Mouse (Mus musculus): Measurements from ENCODE around the gene Zfp317. TPM values are rescaled to one million over a fixed set of nuclear protein-coding genes. Genes with fewer than 3 reads are reported as not detected.
"Not testable (repeated sequence)": the region's sequence is repeated elsewhere in the genome, so short reads cannot be mapped to it uniquely, and the experiment has no call there.

Gene Zfp317
- polyA plus RNA-seq (2015; fragmentation: Nextera tagmentation; extraction: Ambion mirVana): 39.0 and 39.4 TPM in 2 replicates

DNA sequence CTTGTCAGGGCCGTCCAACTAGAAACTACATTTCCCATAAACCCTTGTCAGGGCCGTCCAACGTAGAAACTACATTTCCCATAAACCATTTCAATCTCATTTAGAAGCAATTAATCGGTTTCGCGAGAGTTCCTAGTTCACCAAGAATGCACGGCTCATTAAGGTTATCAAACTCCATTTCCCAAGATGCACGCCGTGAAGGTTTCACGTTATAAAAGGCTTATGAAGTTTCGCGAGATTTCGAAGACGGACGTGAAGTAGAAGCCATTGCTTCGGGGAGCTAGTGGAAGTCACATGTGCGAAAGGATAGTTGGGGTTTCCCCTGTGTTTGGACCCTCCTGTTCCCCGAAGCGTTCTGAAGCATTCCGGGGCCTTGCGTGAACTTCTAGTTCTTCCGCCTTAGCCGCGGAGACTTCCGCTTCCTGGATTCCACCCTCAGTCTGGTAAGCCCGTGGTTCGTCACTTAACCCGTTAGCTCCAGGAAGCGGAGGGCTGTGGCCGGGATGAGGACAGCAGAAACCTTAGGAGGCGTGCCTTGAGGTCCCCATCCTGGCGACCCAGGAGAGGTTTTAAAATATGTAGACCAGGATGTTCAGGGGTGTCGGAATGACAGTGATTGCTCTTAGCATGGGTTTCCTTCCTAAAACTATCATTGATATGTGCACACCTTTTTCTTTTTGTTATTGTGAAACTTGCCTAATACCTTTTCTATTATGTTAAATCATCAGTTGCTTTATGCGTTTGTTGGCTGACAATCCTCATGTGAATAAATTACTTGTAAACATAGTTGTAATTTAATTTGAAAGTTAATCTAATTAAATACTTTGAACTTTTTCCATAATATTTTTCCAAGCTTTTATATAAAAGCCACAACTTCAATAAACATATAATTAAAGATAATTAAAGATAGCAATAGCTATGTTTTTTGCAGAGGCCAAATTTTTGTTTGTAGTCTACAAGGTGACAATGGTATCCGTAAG lies at the start of gene Zfp317:
Zfp317 (plus strand) TSS at position 260 of the 980 bp plus-strand sequence.
- H3K4me2 ChIP-seq: peak within 1 kb of the TSS; percentile 47
- peak; percentile 99 for ATAC-seq (replicated peaks)
- H3K4me1 ChIP-seq: no peaks in the 10 kb centered on the region
- no peaks in the 10 kb centered on the region for H3K27me3 ChIP-seq (replicated peaks)
- peaks cover 6% of the 10 kb centered on the region; the same call in 1 of the 2 replicates for H3K36me3 ChIP-seq (replicated peaks)
- peak within 1 kb of the TSS; percentile 70 for H3K4me3 ChIP-seq
- peak within 1 kb of the TSS; percentile 69 for H3K9ac ChIP-seq
- H3K9me3 ChIP-seq: no peaks in the 10 kb centered on the region
- WGBS: 2% methylated on average over 35 of the region's 35 CpGs
- H3K27ac ChIP-seq: peak within 1 kb of the TSS; percentile 84

DNA sequence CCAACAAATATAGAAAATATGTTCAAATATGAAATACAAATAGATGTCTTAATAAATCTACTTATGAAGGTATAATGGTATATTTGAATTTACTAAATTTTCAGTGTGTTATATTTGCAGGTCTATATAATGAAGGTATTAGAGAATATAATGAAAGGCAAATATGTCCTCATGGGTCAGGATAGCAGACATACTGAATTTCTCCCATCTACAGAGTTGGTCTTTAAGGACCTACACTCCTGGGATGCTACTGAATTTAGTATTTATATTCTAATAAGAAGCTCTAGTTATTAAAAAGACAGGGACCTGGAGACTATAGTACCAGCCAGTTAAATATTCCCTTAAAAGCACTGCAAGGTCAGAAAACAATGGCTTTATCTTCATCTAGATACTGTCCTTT lies 39.6 kb upstream of the Zfp317 start, which contains the start of gene Olfr855:
Olfr855 (plus strand) TSS at position 301 of the 400 bp plus-strand sequence.
- Histone ChIP-seq H3K4me2 (no peak within 1 kb of the TSS), H3K27me3 (replicated peaks) (no peaks in the 10 kb centered on the region), H3K9ac (no peak within 1 kb of the TSS)

DNA sequence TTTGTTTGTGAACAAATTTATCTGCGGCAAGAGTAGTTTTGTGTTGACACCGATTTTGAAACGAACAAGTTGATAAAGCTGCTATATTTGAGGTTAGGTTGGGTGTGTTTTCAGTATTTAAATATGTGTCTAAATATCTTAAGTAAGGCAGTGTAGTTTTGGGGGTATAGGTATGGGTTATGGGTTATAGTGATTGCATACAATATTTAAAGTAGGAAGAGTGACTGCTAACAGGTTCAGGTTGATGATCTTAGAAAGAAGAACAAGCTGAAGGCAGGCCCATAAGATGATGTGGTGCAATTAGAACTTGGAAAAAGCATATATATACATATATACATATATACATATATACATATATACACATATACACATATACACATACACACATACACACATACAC lies 605 bp upstream of the Zfp317 start:
- Histone ChIP-seq H3K4me3 (peak overlapping the region; percentile 70), H3K4me1 (no peaks in the 10 kb centered on the region), H3K4me2 (peak overlapping the region; percentile 6; the same call in 1 of the 2 replicates), H3K27ac (no peak overlapping the region), H3K9me3 (peaks cover 1% of the 10 kb centered on the region; the same call in 1 of the 2 replicates), H3K36me3 (replicated peaks) (peaks cover 6% of the 10 kb centered on the region; the same call in 1 of the 2 replicates), H3K9ac (no peak overlapping the region), H3K27me3 (replicated peaks) (no peaks in the 10 kb centered on the region)
- 99% methylated on average over 3 of the region's 3 CpGs for WGBS
- ATAC-seq (replicated peaks): peak; percentile 50

More for the DNA sequence above, 39.6 kb upstream of the Zfp317 start, which contains the start of gene Olfr855:
- Histone ChIP-seq H3K9me3 (no peaks in the 10 kb centered on the region; the same call in 1 of the 2 replicates), H3K4me3 (no peak within 1 kb of the TSS), H3K4me1 (no peaks in the 10 kb centered on the region), H3K27ac (no peak within 1 kb of the TSS), H3K36me3 (replicated peaks) (no peaks in the 10 kb centered on the region)
- ATAC-seq (replicated peaks): no peak

DNA sequence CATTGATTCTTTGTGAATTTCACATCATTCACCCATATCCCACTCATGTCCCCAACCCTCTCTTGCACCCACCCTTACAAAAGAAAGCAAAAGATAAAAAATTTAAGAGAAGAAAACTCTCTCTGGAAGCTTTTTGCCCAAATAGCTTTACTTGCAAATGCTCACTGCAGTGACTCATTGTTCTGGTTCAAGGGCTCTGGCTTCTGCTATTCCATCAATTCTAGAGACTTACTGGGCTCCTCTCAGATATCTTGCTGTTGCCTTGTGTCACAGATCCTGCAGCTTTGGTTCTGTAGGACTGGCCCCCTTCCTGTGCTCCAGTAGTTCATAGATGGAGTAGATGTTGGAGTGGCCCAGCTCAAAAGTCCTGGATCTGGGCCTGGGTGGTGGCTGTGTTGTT lies 7.7 kb downstream of the Zfp317 start:
- H3K27me3 ChIP-seq (replicated peaks): no peaks in the 10 kb centered on the region
- no peak overlapping the region for H3K4me2 ChIP-seq
- H3K4me1 ChIP-seq: no peaks in the 10 kb centered on the region
- no peak overlapping the region for H3K4me3 ChIP-seq
- peaks cover 23% of the 10 kb centered on the region; the same call in 1 of the 2 replicates for H3K36me3 ChIP-seq (replicated peaks)
- H3K9me3 ChIP-seq: no peaks in the 10 kb centered on the region
- no peak for ATAC-seq (replicated peaks)
- H3K9ac ChIP-seq: no peak overlapping the region
- no peak overlapping the region for H3K27ac ChIP-seq

DNA sequence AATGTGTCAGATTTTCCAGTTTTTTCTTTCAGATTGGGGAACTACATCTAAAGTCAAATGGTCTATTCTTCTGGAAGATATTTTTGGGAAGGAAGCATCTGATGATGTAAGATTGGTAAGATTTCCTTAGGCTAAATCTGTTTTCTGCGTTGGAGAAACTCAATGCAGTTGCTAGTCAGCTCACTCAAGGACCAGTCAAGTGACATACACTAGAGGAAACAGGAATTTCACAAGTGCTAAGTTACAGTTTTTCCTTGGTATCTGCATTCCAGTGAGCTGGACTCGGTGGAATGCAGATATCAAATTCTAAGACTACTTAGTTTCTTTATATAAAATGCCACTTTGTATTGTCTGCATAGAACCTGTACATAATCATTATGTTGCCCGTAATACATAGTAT lies 23.3 kb downstream of the Zfp317 start:
- Histone ChIP-seq H3K27ac (no peak overlapping the region), H3K9ac (no peak overlapping the region), H3K4me2 (no peak overlapping the region), H3K9me3 (no peaks in the 10 kb centered on the region), H3K4me1 (no peaks in the 10 kb centered on the region), H3K4me3 (no peak overlapping the region), H3K27me3 (replicated peaks) (no peaks in the 10 kb centered on the region), H3K36me3 (replicated peaks) (peaks cover 63% of the 10 kb centered on the region)
- WGBS: 94% methylated on average over 3 of the region's 3 CpGs
- ATAC-seq (replicated peaks): no peak

DNA sequence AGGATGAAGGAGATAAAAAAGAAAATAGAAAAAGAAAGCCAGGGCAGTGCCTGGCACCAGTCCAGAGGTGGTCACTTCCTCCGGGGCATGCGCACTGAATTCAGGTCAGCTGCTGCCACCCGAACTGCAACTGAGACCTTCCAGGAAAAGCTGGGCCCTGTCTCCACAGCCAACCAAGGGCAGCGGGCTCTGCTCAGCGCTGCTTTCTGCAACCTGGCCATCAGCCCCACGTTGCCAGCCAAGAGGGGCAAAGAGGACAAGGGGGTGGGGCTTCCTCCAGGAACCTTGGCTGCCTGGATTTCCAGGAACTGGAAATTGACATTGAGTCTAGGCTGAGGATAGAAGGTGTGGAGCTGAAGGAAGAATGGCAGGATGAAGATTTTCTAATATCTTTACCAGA lies 68.4 kb downstream of the Zfp317 start:
- H3K9me3 ChIP-seq: no peaks in the 10 kb centered on the region; the same call in 1 of the 2 replicates
- H3K4me3 ChIP-seq: no peak overlapping the region
- H3K27me3 ChIP-seq (replicated peaks): no peaks in the 10 kb centered on the region
- no peak for ATAC-seq (replicated peaks)
- H3K4me2 ChIP-seq: no peak overlapping the region
- H3K27ac ChIP-seq: no peak overlapping the region
- no peak overlapping the region for H3K9ac ChIP-seq
- no peaks in the 10 kb centered on the region for H3K4me1 ChIP-seq
- 85% methylated on average over 6 of the region's 6 CpGs for WGBS
- H3K36me3 ChIP-seq (replicated peaks): no peaks in the 10 kb centered on the region

DNA sequence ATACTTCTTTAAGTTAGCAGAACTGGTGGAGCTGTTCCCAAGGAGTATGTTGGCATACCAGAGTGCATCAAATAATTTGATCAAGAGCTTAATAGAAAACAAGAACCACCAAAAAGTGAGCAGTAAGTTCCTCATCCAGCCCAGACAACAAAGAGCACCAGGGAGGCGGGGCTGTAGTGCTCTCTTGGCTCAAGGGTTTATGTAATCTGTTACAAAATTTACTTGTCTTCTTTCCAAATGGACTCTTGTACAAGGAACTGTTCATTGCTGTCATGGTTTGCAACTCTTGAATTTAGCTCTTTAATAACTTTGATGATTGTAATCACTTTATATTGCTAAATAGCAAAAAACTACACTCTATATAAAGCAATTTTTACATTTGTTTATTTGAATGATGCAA lies 69.5 kb downstream of the Zfp317 start:
- Histone ChIP-seq H3K36me3 (replicated peaks) (no peaks in the 10 kb centered on the region), H3K4me1 (no peaks in the 10 kb centered on the region), H3K27me3 (replicated peaks) (no peaks in the 10 kb centered on the region), H3K4me2 (no peak overlapping the region), H3K4me3 (no peak overlapping the region), H3K27ac (no peak overlapping the region), H3K9ac (no peak overlapping the region), H3K9me3 (no peaks in the 10 kb centered on the region; the same call in 1 of the 2 replicates)
- no peak for ATAC-seq (replicated peaks)
- 74% methylated on average over 1 of the region's 1 CpGs for WGBS

DNA sequence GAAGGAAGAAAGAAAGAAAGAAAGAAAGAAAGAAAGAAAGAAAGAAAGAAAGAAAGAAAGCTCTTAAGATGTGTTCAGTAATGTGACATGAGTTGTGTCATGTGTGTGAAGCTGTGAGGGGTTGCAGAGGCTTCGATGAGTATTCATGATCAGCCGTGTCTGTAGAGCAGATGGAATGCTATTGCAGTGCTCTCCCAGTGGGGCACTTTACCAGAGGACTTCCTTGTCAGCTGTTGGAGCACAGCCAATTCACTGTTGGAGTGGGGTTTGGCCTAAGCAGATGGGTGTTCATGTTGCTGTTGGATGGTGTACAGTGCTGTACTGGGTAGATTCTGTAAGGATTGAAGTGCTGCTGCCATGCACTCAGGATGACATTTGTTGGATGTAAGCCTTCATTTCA lies 70.5 kb downstream of the Zfp317 start:
- no peak for ATAC-seq (replicated peaks)
- H3K27me3 ChIP-seq (replicated peaks): no peaks in the 10 kb centered on the region
- H3K4me2 ChIP-seq: no peak overlapping the region
- H3K27ac ChIP-seq: no peak overlapping the region
- H3K36me3 ChIP-seq (replicated peaks): no peaks in the 10 kb centered on the region
- H3K9me3 ChIP-seq: no peaks in the 10 kb centered on the region; the same call in 1 of the 2 replicates
- 81% methylated on average over 2 of the region's 2 CpGs for WGBS
- H3K4me1 ChIP-seq: no peaks in the 10 kb centered on the region
- H3K9ac ChIP-seq: no peak overlapping the region
- H3K4me3 ChIP-seq: no peak overlapping the region

DNA sequence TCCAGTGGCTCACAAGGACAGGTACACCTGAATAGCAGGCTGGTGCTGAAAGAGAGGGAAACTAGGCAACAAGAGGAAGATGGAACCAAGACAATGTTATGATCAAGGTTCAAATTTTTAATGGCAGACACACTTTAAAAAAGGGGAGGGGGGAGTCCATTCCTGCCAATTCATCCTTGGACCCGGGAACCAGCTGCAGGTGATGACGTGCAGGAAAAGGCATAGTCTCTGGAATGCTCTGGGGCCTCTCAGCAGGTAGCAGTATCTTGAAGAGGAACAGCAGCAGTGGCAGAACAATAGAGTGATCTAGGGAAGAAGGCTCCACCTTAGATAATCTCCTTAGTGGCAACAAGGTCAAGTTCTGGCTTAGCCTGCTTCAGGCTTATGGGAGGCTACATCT lies 72.4 kb downstream of the Zfp317 start:
- not testable (repeated sequence) for H3K9ac ChIP-seq; H3K36me3 ChIP-seq (replicated peaks); H3K4me1 ChIP-seq; H3K27ac ChIP-seq; H3K9me3 ChIP-seq; H3K27me3 ChIP-seq (replicated peaks); H3K4me3 ChIP-seq; H3K4me2 ChIP-seq; ATAC-seq (replicated peaks)
- 36% methylated on average over 2 of the region's 2 CpGs for WGBS

DNA sequence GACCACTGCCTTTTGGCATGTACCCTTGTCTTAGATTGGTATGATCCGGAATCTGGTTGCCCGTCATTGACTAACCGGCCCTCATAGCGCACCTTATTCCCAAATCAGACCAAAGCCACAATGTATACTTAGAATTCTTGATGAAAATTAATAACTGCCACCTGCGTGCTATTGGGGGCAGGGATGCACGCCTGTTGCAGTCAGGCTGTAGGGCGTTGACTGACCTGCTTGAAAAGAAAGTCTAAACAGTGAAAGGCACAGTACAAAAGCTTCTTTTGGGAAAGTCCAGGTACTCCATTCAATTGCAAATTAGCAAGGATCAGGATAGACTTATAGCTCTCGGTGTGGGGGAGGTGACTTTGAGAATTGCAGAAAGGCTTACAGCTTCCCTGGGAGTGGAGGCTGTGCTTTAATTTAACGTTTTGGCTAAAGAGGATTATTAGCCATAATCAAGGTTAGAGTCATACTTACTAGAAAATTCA lies 73.0 kb downstream of the Zfp317 start:
- not testable (repeated sequence) for H3K9me3 ChIP-seq; H3K4me2 ChIP-seq; H3K9ac ChIP-seq; H3K4me1 ChIP-seq; H3K27me3 ChIP-seq (replicated peaks); H3K27ac ChIP-seq; H3K4me3 ChIP-seq; ATAC-seq (replicated peaks); H3K36me3 ChIP-seq (replicated peaks)
- 59% methylated on average over 9 of the region's 9 CpGs for WGBS

All from midbrain, embryonic 15.5 days (tissue).